9 mouse cellular contexts compared by ENCODE assay signal in genomic region chr15:77820480-77821163, GRCm38 (mm10). TPM values are rescaled to one million over a fixed set of nuclear protein-coding genes. Genes with fewer than 3 reads are reported as not detected.
DNase-seq lines count a peak whose midpoint lies in the region; ATAC-seq and TF ChIP-seq lines count a peak whose summit lies in the region.
"Had no signal": no experiment of that assay in that cellular context is flagged by ENCODE, and none has a peak within 500 bp of the region (broad histone marks: within the 10 kb centered on the region; RNA-seq: fewer than 3 reads in every experiment).

No protein-coding gene starts in this region.

- no peaks in the 10 kb centered on the region for H3K27me3 ChIP-seq in megakaryocyte, embryonic 14.5 days (replicated peaks)
- H3K27me3 ChIP-seq in intestine, embryonic 16.5 days (replicated peaks; ENCODE audit: control insufficient read depth, insufficient read depth, low read length) = no peaks in the 10 kb centered on the region

- DNase-seq in gastrocnemius, adult 2 months = no peak
- no peak for DNase-seq in gastrocnemius, postnatal 4 days (ENCODE audit: low spot score in 2 of 2)
- no peak for DNase-seq in retina, postnatal 1 day
- no peak for DNase-seq in left cerebral cortex, adult 9 months (ENCODE audit: low spot score in 2 of 2)

- no peak for TF ChIP-seq POLR2A in olfactory bulb, adult 2 months (IDR thresholded peaks at IDR 0.05; ENCODE audit: insufficient read depth, low read depth, low read length)

- 24% methylated on average over 3 of the region's 3 CpGs for WGBS in intestine, embryonic 16.5 days
- 58% methylated on average over 3 of the region's 3 CpGs for WGBS in olfactory bulb, adult 2 months

- H3K9ac ChIP-seq in intestine, embryonic 16.5 days (ENCODE audit: low read depth, low read length) = peak overlapping the region; percentile 26; the same call in 1 of the 2 replicates

- ATAC-seq in megakaryocyte, adult 5-6 weeks (ENCODE audit: poor library complexity, severe bottlenecking) = no peak
- no peak for ATAC-seq in intestine, embryonic 16.5 days
- ATAC-seq: midbrain, embryonic 16.5 days had no signal

- H3K4me1 ChIP-seq in megakaryocyte, embryonic 14.5 days = peaks cover 100% of the 10 kb centered on the region
- H3K4me1 ChIP-seq in intestine, embryonic 16.5 days (ENCODE audit: control insufficient read depth, insufficient read depth, low read length) = peaks cover 93% of the 10 kb centered on the region
- peaks cover 55% of the 10 kb centered on the region for H3K4me1 ChIP-seq in olfactory bulb, adult 2 months (ENCODE audit: control insufficient read depth, insufficient read depth, low read length)

- H3K4me2 ChIP-seq in intestine, embryonic 16.5 days (ENCODE audit: low read depth, low read length) = no peak overlapping the region

- intact Hi-C loops in gastrocnemius, adult 2 months (cut with DNase I) = loop anchor here (2.0 kb wide), 1 partner anchor 20 kb away; no protein-coding TSS in a partner anchor

- no peak for TF ChIP-seq CTCF in gastrocnemius, adult 2 months (IDR thresholded peaks at IDR 0.05)
- TF ChIP-seq CTCF in olfactory bulb, adult 2 months (IDR thresholded peaks at IDR 0.05; ENCODE audit: insufficient read depth, low read depth, low read length) = no peak

- H3K36me3 ChIP-seq in megakaryocyte, embryonic 14.5 days (replicated peaks; ENCODE audit: low read length) = peaks cover 99% of the 10 kb centered on the region
- no peaks in the 10 kb centered on the region; the same call in 1 of the 2 replicates for H3K36me3 ChIP-seq in intestine, embryonic 16.5 days (ENCODE audit: control insufficient read depth, insufficient read depth, low read length)

- peak overlapping the region; percentile 4 for H3K4me3 ChIP-seq in gastrocnemius, adult 2 months
- peak overlapping the region; percentile 86 for H3K4me3 ChIP-seq in megakaryocyte, embryonic 14.5 days (replicated peaks)
- H3K4me3 ChIP-seq in intestine, embryonic 16.5 days (ENCODE audit: low read length) = no peak overlapping the region
- H3K4me3 ChIP-seq in olfactory bulb, adult 2 months (ENCODE audit: insufficient read depth, low read depth, low read length) = no peak overlapping the region

- peak overlapping the region; percentile 91 for H3K27ac ChIP-seq in gastrocnemius, adult 2 months
- H3K27ac ChIP-seq in intestine, embryonic 16.5 days (ENCODE audit: low read length) = peak overlapping the region; percentile 78
- H3K27ac ChIP-seq in olfactory bulb, adult 2 months (ENCODE audit: insufficient read depth, low read depth, low read length) = peak overlapping the region; percentile 21; the same call in 1 of the 2 replicates

- H3K9me3 ChIP-seq in megakaryocyte, embryonic 14.5 days = no peaks in the 10 kb centered on the region
- H3K9me3 ChIP-seq in intestine, embryonic 16.5 days (ENCODE audit: control insufficient read depth, low read length) = no peaks in the 10 kb centered on the region

RNA-seq across cellular contexts. Expression of gene Myh9, which starts 21.4 kb away (rescaled TPM):
- 10 to 100 TPM; 37.4 to 57.4 TPM for total RNA-seq in gastrocnemius, adult 2 months (2021)
- 100 to 1,000 TPM; 171 to 187 TPM for total RNA-seq in gastrocnemius, postnatal 4 days (2021)
- polyA plus RNA-seq in megakaryocyte, embryonic 14.5 days (2012; ENCODE audit: insufficient read depth, low replicate concordance) = 1,439 and 1,641 TPM in 2 replicates
- 464 and 549 TPM in 2 replicates for total RNA-seq in megakaryocyte, adult 5-6 weeks (2015)
- 759 and 878 TPM in 2 replicates for total RNA-seq in megakaryocyte, adult 5-6 weeks (2017)
- polyA plus RNA-seq in intestine, embryonic 16.5 days (2015; fragmentation: Nextera tagmentation; extraction: Ambion mirVana) = 39.1 and 43.8 TPM in 2 replicates
- polyA plus RNA-seq in olfactory bulb, adult 2 months (2012; ENCODE audit: insufficient read depth, insufficient read length, low replicate concordance, missing spikeins) = 307 and 350 TPM in 2 replicates

Comparison
In these comparisons a context has a peak if more than half of its experiments do, and no peak if none do; other contexts are left out.
1. H3K27ac ChIP-seq: peak in every context shown above with its lines; median percentile 91 in gastrocnemius, adult 2 months; 78 in intestine, embryonic 16.5 days; 21 in olfactory bulb, adult 2 months.
2. H3K4me3 ChIP-seq: peak in gastrocnemius, adult 2 months (single experiment) and megakaryocyte, embryonic 14.5 days (single experiment); none in intestine, embryonic 16.5 days (single experiment) and olfactory bulb, adult 2 months (single experiment).